Mouse (Mus musculus) embryonic facial prominence, embryonic 10.5 days (tissue): ENCODE measurements around the gene Uimc1. TPM values are rescaled to one million over a fixed set of nuclear protein-coding genes. Genes with fewer than 3 reads are reported as not detected.
"Not testable (repeated sequence)": the region's sequence is repeated elsewhere in the genome, so short reads cannot be mapped to it uniquely, and the experiment has no call there.

Experiments
- DNase-seq: peaks from one replicate; pipeline ENCODE4 v3.0.0-alpha.2; 2017; ENCODE audit warnings: low spot score
- H3K27ac ChIP-seq: fragments of 300-500 bp; sonication (generic); replicated peaks from 2 replicates; pipeline ENCODE4 v1.5.1; 2016; ENCODE audit warnings: mild to moderate bottlenecking
- H3K27me3 ChIP-seq: fragments of 300-500 bp; sonication (generic); replicated peaks from 2 replicates; pipeline ENCODE4 v1.6.1; 2016; ENCODE audit warnings: low read depth, mild to moderate bottlenecking; ENCODE audit not compliant: poor library complexity, severe bottlenecking
- H3K36me3 ChIP-seq: fragments of 300-500 bp; sonication (generic); replicated peaks from 2 replicates; pipeline ENCODE4 v1.6.1; 2016; ENCODE audit warnings: mild to moderate bottlenecking, moderate library complexity
- H3K4me1 ChIP-seq: fragments of 300-500 bp; sonication (generic); 2 replicates; pipeline ENCODE4 v1.6.1; 2016
- H3K4me3 ChIP-seq: fragments of 300-500 bp; sonication (generic); 2 replicates; pipeline ENCODE4 v1.5.1; 2016; ENCODE audit warnings: mild to moderate bottlenecking, moderate library complexity
- H3K9me3 ChIP-seq: fragments of 300-500 bp; sonication (generic); 2 replicates; pipeline ENCODE4 v1.6.1; 2016; ENCODE audit warnings: mild to moderate bottlenecking
- WGBS: fragments of 180-500 bp; shearing (Covaris S2); methylation state at CpG from one replicate; pipeline ENCODE4 v1.1.7; 2016; 5-methylcytosine and 5-hydroxymethylcytosine counted together
- polyA plus RNA-seq: library from polyadenylated mRNA; unstranded; fragments of >200 nt; fragmentation: Nextera tagmentation; extraction: Ambion mirVana; gene quantifications from 2 replicates; pipeline ENCODE4 v1.2.1, GENCODE M21; 2016

Uimc1 gene
- polyA plus RNA-seq, 1 experiment from 2014 or later = 23.9 TPM

GRCm38 (mm10) chr13:55101627-55102026, 1.5 kb upstream of the Uimc1 start:
- WGBS = 96% methylated on average over 11 of the region's 11 CpGs
- no peak overlapping the region for H3K27ac ChIP-seq
- no peak for DNase-seq

GRCm38 (mm10) chr13:55099066-55099725, 904 bp downstream of the Uimc1 start:
- peaks cover 3% of the 10 kb centered on the region; the same call in 1 of the 2 replicates for H3K9me3 ChIP-seq
- H3K4me1 ChIP-seq = peaks cover 14% of the 10 kb centered on the region
- 40% methylated on average over 20 of the region's 20 CpGs for WGBS
- peak overlapping the region; percentile 86 for H3K4me3 ChIP-seq
- no peaks in the 10 kb centered on the region for H3K36me3 ChIP-seq
- H3K27me3 ChIP-seq = no peaks in the 10 kb centered on the region
- DNase-seq = peak; percentile 33
- peak overlapping the region; percentile 95 for H3K27ac ChIP-seq

More at GRCm38 (mm10) chr13:55101627-55102026, 1.5 kb upstream of the Uimc1 start:
- no peaks in the 10 kb centered on the region for H3K27me3 ChIP-seq
- H3K4me1 ChIP-seq = peaks cover 25% of the 10 kb centered on the region
- peaks cover 3% of the 10 kb centered on the region; the same call in 1 of the 2 replicates for H3K9me3 ChIP-seq
- H3K36me3 ChIP-seq = no peaks in the 10 kb centered on the region
- no peak overlapping the region for H3K4me3 ChIP-seq

GRCm38 (mm10) chr13:55097841-55098240, 2.3 kb downstream of the Uimc1 start:
- not testable (repeated sequence) for H3K36me3 ChIP-seq, DNase-seq, H3K9me3 ChIP-seq, H3K27ac ChIP-seq, H3K4me3 ChIP-seq, H3K27me3 ChIP-seq
- 90% methylated on average over 3 of the region's 3 CpGs for WGBS
- H3K4me1 ChIP-seq = peaks cover 14% of the 10 kb centered on the region

GRCm38 (mm10) chr13:55092588-55092987, 7.5 kb downstream of the Uimc1 start:
- no peak overlapping the region for H3K4me3 ChIP-seq
- H3K36me3 ChIP-seq = peaks cover 28% of the 10 kb centered on the region
- no peaks in the 10 kb centered on the region for H3K27me3 ChIP-seq
- H3K9me3 ChIP-seq = no peaks in the 10 kb centered on the region
- no peak overlapping the region for H3K27ac ChIP-seq
- WGBS = 93% methylated on average over 4 of the region's 4 CpGs
- no peaks in the 10 kb centered on the region for H3K4me1 ChIP-seq
- no peak for DNase-seq

GRCm38 (mm10) chr13:55075597-55075996, 24.5 kb downstream of the Uimc1 start:
- H3K36me3 ChIP-seq = peaks cover 37% of the 10 kb centered on the region
- no peaks in the 10 kb centered on the region for H3K4me1 ChIP-seq
- no peak overlapping the region for H3K27ac ChIP-seq
- no peak for DNase-seq
- H3K9me3 ChIP-seq = no peaks in the 10 kb centered on the region
- 52% methylated on average over 5 of the region's 5 CpGs for WGBS
- H3K4me3 ChIP-seq = no peak overlapping the region
- no peaks in the 10 kb centered on the region for H3K27me3 ChIP-seq

GRCm38 (mm10) chr13:55071322-55071721, 28.8 kb downstream of the Uimc1 start:
- Histone ChIP-seq H3K9me3 (no peaks in the 10 kb centered on the region), H3K4me1 (no peaks in the 10 kb centered on the region), H3K4me3 (no peak overlapping the region), H3K27ac (no peak overlapping the region), H3K27me3 (no peaks in the 10 kb centered on the region), H3K36me3 (peaks cover 13% of the 10 kb centered on the region)
- WGBS = 4% methylated on average over 3 of the region's 3 CpGs
- DNase-seq = no peak

GRCm38 (mm10) chr13:55069719-55070118, 30.4 kb downstream of the Uimc1 start:
- Histone ChIP-seq H3K9me3 (no peaks in the 10 kb centered on the region), H3K4me1 (no peaks in the 10 kb centered on the region), H3K27me3 (no peaks in the 10 kb centered on the region), H3K4me3 (no peak overlapping the region), H3K27ac (no peak overlapping the region), H3K36me3 (no peaks in the 10 kb centered on the region; the same call in 1 of the 2 replicates)
- WGBS = 59% methylated on average over 7 of the region's 7 CpGs
- DNase-seq = no peak

- H3K27me3 ChIP-seq = no peaks in the 10 kb centered on the region
- H3K9me3 ChIP-seq = no peaks in the 10 kb centered on the region
- H3K4me1 ChIP-seq = no peaks in the 10 kb centered on the region
- no peak overlapping the region for H3K4me3 ChIP-seq
- no peak for DNase-seq
- no peak overlapping the region for H3K27ac ChIP-seq
- WGBS = 91% methylated on average over 2 of the region's 2 CpGs
- peaks cover 16% of the 10 kb centered on the region; the same call in 1 of the 2 replicates for H3K36me3 ChIP-seq
Observed at GRCm38 (mm10) chr13:55063276-55063675, 36.8 kb downstream of the Uimc1 start.

GRCm38 (mm10) chr13:55058042-55058441, 42.1 kb downstream of the Uimc1 start:
- no peaks in the 10 kb centered on the region for H3K9me3 ChIP-seq
- WGBS = 89% methylated on average over 2 of the region's 2 CpGs
- peak; percentile 10 for DNase-seq

GRCm38 (mm10) chr13:55047706-55048105, 52.4 kb downstream of the Uimc1 start:
- Histone ChIP-seq H3K9me3 (no peaks in the 10 kb centered on the region), H3K27me3 (no peaks in the 10 kb centered on the region), H3K4me3 (no peak overlapping the region), H3K36me3 (peaks cover 26% of the 10 kb centered on the region), H3K27ac (no peak overlapping the region), H3K4me1 (no peaks in the 10 kb centered on the region)
- WGBS = 81% methylated on average over 3 of the region's 3 CpGs
- no peak for DNase-seq

More at GRCm38 (mm10) chr13:55058042-55058441, 42.1 kb downstream of the Uimc1 start:
- no peaks in the 10 kb centered on the region for H3K4me1 ChIP-seq
- H3K4me3 ChIP-seq = no peak overlapping the region
- H3K27me3 ChIP-seq = no peaks in the 10 kb centered on the region
- peaks cover 34% of the 10 kb centered on the region for H3K36me3 ChIP-seq
- no peak overlapping the region for H3K27ac ChIP-seq

- H3K4me3 ChIP-seq = no peak overlapping the region
- WGBS = 95% methylated on average over 2 of the region's 2 CpGs
- no peaks in the 10 kb centered on the region for H3K4me1 ChIP-seq
- H3K36me3 ChIP-seq = peaks cover 11% of the 10 kb centered on the region
- no peak overlapping the region for H3K27ac ChIP-seq
- H3K9me3 ChIP-seq = no peaks in the 10 kb centered on the region
- no peaks in the 10 kb centered on the region for H3K27me3 ChIP-seq
- no peak for DNase-seq
Observed at GRCm38 (mm10) chr13:55040016-55040415, 60.1 kb downstream of the Uimc1 start.

- peaks cover 21% of the 10 kb centered on the region for H3K36me3 ChIP-seq
- H3K27ac ChIP-seq = no peak overlapping the region
- no peak for DNase-seq
- WGBS = 97% methylated on average over 2 of the region's 2 CpGs
- H3K4me1 ChIP-seq = peaks cover 3% of the 10 kb centered on the region; the same call in 1 of the 2 replicates
- no peak overlapping the region for H3K4me3 ChIP-seq
- no peaks in the 10 kb centered on the region for H3K9me3 ChIP-seq
- H3K27me3 ChIP-seq = no peaks in the 10 kb centered on the region
Observed at GRCm38 (mm10) chr13:55024215-55024614, 75.9 kb downstream of the Uimc1 start.

- H3K27ac ChIP-seq = no peak overlapping the region
- no peaks in the 10 kb centered on the region for H3K9me3 ChIP-seq
- no peak for DNase-seq
- H3K4me1 ChIP-seq = peaks cover 3% of the 10 kb centered on the region; the same call in 1 of the 2 replicates
- no peaks in the 10 kb centered on the region for H3K27me3 ChIP-seq
- H3K36me3 ChIP-seq = peaks cover 13% of the 10 kb centered on the region
- 85% methylated on average over 9 of the region's 9 CpGs for WGBS
- H3K4me3 ChIP-seq = no peak overlapping the region
Observed at GRCm38 (mm10) chr13:55022715-55023114, 77.4 kb downstream of the Uimc1 start.
